Mouse (Mus musculus) brain, embryonic 14.5 days (tissue): ENCODE measurements at regions not wholly inside any gene's neighbourhood (a gene's known extent, or its start where the extent isn't known, plus 50 kb on each side); places are given as distances from the start of the nearest gene placed in this dataset.

Experiments
- CTCF ChIP-seq: fragments of 200-500 bp; IDR thresholded peaks from 2 replicates; pipeline ENCODE4 v1.5.1; 2012; ENCODE audit warnings: inconsistent platforms, mild to moderate bottlenecking, moderate library complexity, borderline replicate concordance; ENCODE audit not compliant: insufficient read depth, insufficient read length; ENCODE audit errors: extremely low read depth
- POLR2A ChIP-seq: fragments of 200-500 bp; IDR thresholded peaks from 2 replicates; pipeline ENCODE4 v1.6.1; 2012; ENCODE audit warnings: mild to moderate bottlenecking, inconsistent platforms, borderline replicate concordance; ENCODE audit not compliant: poor library complexity, insufficient read depth, insufficient read length, severe bottlenecking; ENCODE audit errors: extremely low read depth

- TF ChIP-seq CTCF (no peak), POLR2A (no peak)
Measured at GRCm38 (mm10) chr13:30045225-30045624, 59.4 kb upstream of the E2f3 start.
